Mouse (Mus musculus) gastrocnemius, postnatal 14 days (tissue): ENCODE measurements at regions not wholly inside any gene's neighbourhood (a gene's known extent, or its start where the extent isn't known, plus 50 kb on each side); places are given as distances from the start of the nearest gene placed in this dataset.

ENCODE experiments used
- DNase-seq: peaks from one replicate; pipeline ENCODE4 v3.0.0; 2021; ENCODE audit warnings: mixed read lengths
- intact Hi-C: fragments of 180-260 bp; cut with DNase I; formaldehyde crosslinking; loops from one replicate; pipeline ENCODE4 v1.15.1; 2025; ENCODE audit warnings: low total_unique reads

- no peak for DNase-seq
Observed at GRCm38 (mm10) chr13:63748788-63749187, 66.3 kb upstream of the Ercc6l2 start.

GRCm38 (mm10) chr13:63749997-63750396, 65.0 kb upstream of the Ercc6l2 start:
- intact Hi-C loops: no loop called here
- no peak for DNase-seq

More at GRCm38 (mm10) chr13:63748788-63749187, 66.3 kb upstream of the Ercc6l2 start:
- intact Hi-C loops: no loop called here

GRCm38 (mm10) chr13:63751196-63751595, 63.8 kb upstream of the Ercc6l2 start:
- DNase-seq: no peak
- intact Hi-C loops: no loop called here

GRCm38 (mm10) chr13:63757061-63757460, 58.0 kb upstream of the Ercc6l2 start:
- DNase-seq: no peak
- intact Hi-C loops: no loop called here

GRCm38 (mm10) chr13:63761542-63761941, 53.5 kb upstream of the Ercc6l2 start:
- DNase-seq: no peak
- intact Hi-C loops: no loop called here
